Mouse (Mus musculus): ENCODE measurements around the gene Crybb1.
A peak's percentile ranks its signal among the peaks of the same experiment; 100 is the strongest.

Gene Crybb1

DNA sequence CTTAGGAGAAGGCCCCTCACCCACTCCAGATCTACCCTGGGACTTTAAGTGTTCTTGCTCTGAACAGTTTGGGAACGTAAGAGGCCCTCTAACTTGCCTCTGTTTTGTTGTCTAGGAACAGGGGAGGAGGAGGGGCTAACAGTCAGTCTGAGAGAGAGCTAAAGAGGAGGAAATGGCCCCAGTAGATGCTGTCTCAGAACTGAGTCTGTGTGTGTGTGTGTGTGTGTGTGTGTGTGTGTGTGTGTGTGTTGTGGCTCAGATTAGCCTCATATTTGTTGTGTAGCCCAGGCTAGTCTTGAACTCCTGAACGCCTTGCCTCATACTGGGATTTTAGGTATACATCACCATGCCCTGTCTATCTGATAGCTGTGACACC is 31.0 kb downstream of the Crybb1 start:
- no peak for DNase-seq (ENCODE audit: low read depth, low spot score)

DNA sequence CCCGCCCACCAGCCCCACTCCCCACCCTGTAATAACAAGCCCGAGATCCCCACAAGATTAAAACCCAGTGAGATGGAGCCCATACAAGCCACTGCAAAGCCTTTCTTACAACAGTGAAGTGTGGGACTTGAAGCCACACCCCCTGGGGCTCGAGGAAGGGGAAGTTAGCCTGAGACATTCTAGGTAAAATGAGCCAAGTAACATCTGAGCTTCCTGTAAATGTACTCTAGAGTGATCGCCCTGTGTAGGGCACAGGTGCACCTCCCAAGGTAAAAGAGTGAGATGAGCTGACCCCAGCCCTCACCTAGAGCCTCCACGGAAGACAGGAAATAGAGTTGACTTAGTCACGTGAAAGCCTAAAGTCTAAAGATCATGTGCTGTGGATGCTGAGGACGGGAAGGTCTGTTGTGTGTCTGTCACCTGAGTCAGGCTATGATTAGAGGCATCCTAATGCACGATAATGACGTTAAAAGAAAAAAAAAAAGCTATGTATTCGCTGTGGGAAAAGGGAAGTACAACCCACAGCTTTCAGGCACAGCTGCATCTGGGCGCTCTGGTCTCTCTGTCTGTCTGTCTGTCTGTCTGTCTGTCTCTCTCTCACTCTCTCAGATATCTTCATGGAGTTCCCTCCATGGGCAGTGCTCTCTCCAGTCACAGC is 31.5 kb downstream of the Crybb1 start:
- DNase-seq (ENCODE audit: low read depth, low spot score): no peak

DNA sequence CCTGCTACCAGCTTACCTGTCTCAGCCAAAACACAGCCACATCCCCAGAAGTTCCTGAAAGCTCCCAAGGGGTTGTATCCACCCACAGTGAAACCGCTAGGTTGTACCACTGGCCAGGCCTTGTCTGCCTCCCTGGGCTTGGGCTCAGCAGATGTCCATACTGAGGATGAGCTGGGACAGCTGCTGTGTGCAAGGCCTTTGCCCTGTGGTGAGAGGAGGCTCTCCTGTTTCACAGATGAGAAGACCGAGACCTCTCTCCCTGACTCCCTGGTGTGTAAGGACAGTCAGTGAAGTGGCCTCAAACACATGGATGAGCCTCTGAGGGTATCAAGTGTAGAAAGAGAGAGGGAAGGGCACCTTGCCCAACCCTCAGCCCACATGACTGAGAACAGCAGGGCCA is 32.0 kb downstream of the Crybb1 start:
- DNase-seq (ENCODE audit: low read depth, low spot score): no peak

DNA sequence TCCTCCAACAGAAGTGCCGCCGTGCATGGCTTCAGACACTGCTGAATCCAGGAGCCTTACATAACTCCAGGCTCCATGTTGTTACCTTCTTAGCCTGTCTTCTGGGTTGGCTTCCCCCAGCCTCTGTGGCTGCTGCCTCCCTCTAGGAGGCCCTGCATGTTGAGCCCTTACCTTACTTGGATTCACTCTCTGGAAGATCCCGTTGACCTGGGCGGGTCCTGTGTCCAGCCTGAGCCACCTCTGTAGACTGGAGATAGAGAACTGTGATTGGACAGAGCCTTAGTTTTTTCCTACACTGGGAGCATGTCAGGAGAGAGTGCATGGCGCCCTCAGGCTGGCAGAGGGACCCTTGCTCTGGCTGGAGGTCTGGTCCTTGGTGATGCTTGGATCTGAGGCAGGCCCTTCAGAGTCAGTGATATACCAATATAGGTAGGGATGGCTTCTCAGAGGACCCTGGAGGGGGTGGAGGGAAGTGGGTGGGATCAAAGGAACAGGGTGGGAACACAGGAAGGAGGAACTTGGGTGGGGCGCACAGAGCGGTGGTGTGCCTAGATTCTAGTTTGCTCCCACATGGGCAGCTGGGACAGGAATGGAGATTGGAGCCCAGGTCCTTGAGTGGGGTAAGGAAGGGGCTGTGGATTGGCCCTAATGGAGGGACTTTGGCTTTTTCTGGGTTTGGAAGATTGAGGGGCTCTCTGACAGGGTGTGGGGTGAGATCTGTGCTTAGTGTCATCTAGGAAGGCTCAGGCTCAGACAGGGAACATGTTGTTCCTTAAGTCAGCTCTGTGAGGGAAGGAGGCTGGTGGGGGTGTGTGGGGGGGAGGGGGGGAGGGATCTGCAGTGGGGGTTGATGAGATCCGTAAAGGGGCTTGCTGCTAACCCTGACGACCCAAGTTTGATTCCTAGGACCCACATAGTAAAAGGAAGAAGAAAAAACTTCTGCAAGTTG is 32.9 kb downstream of the Crybb1 start:
- DNase-seq (ENCODE audit: low read depth, low spot score): peak; percentile 45

DNA sequence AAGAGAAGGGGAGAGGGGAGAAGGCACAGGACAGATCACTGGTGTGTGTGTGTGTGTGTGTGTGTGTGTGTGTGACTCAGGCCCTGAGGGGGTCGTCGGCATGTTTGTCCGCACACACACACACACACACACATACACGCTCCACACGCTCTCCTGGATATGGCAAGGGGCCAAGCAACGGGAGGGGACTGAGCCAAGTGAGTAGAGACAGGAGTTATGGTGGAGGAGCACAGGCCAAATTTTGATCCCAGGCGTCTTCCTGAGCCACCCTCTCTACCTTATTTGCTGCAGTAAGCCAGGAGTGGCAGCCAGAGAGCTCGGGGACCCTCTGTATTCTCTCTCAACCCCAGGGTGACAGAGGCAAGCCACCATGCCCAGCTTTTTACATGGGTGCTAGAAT is 33.6 kb downstream of the Crybb1 start:
- no peak for DNase-seq (ENCODE audit: low read depth, low spot score)

DNA sequence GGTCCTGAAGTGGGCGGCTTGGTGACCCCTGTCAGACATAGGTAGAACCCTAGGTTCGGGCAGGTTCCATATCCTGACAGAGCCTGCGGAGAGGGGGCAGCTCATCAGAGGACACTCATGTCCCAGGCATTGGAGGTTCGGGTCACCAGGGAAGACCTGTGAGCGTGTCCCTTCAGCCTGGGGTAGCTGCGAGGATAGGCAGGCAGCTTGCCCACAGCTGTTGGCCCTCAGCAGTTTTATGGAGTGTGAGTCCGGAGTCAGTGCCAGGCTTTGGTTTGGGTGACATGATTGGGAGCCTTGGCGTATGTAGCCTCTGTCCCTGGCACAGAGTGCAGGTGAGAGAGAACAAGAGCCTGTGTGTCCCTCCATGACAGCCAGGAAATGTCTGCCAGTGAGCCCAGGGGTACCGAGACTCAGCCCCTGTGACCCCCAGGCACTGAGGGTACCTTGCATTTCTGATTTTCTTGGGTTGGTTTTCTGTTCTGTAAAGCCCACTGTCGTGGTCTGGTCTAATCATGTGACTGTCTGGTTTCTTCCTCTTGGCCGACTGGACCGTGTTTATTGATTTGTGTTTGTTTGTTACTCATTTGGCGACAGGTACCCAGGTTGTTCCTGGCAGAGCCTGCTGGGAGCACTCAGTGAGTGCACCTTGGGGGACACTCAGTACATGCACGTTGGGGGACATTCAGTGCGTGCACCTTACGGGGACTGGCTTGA is 34.4 kb downstream of the Crybb1 start:
- DNase-seq (ENCODE audit: low read depth, low spot score): no peak

DNA sequence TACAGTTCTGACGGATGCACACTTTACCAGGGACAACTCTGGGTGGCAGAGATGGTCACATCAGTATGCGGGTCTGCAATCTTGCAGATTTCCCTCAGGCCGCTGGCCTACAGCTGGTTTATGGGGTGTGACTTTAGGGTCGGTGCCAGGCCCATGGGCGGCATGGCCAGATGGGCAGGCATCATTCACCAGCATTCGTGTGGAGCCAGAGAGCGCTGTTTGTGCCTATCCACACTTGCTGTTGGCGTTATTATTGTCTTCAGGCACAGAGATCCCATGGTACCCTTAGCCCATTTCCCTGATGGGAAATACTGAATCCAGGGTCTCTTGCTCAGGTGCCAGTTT is 34.9 kb downstream of the Crybb1 start:
- no peak for DNase-seq (ENCODE audit: low read depth, low spot score)

DNA sequence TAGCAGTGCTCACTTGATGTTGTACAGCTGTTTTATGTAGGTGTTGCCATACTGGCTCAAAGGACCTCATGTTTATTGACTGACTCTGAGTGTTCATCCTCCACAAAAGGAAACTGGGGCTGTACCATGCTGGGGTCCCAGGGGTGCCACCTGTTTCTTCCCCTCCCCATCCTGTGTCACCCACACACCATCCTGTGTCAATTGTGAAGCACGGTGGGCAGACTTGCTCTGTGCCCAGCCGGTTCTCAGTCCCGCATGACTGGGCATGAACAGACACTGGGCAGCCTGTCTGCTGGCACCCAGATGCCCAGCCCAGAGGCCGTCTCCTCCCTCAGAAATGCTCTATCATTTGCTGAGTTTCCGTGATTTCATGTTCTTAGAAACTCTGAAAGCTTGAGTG is 36.3 kb downstream of the Crybb1 start:
- no peak for DNase-seq (ENCODE audit: low read depth, low spot score)

DNA sequence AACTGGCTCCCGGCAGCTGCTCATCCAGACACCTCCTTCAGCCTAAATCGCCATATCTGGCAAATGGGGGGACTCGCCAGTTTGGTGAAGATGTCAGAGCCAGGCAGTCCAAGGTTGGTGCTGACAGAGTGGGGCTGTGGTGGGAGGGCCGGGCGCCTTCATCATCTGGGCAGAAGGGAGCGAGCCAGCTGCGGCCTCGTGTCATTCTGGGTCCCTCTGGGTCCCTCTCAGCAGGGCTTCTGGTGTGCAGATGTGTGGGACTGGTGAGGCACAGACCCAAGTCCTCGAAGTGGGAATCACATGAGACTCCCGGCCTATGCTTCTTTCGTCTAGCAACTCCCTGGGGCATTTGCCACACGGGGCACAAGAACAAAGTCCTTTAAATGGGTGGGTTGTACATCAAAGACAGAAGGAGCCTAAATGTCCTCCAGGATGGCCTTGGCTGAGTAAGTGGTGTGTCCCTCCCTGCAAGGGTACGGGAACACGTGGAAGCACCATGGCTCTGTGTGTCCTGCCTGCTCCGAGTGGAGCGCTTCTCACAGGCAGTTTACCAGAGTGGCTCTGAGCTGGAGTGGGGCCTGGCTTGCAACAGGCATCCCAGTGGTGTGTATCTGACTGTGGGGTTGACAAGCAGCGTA is 36.8 kb downstream of the Crybb1 start:
- no peak for DNase-seq (ENCODE audit: low read depth, low spot score)

DNA sequence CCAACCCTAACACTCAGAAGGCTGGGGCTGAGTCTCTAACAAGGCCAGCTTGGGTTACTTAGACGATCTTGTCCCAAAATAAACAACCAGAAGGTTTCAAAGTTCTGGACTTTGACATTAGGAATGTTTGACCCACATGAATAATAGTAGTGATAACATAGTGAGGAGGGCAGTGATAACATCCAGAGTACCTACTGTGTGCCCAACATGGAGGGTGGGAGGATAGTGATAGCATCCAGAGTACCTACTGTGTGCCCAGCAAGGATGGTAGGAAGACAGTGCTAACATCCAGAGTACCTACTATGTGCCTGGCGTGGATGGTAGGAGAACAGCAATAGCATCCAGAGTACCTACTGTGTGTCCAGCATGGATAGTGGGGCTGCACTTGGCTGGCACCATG is 38.2 kb downstream of the Crybb1 start:
- DNase-seq (ENCODE audit: low read depth, low spot score): no peak

DNA sequence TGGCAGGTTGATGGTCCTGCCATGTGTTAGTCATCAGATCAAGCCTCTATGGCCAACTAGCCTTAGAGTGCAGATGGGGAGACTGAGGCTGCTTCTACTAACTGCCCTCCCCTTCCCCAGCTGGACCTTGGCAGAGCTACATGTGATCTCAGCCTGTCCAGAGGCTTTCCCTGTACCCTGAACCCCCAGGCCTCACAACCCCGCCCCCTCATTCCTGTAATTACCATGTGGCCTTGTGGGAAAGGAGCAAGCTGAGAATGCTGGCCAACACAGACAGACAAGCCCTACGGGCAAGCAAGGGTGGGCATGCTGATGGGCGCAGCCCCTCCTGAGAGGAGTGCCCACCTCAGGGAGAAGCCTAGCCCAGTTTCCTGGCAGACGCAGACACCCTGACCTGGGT is 39.1 kb downstream of the Crybb1 start:
- DNase-seq (ENCODE audit: low read depth, low spot score): no peak

DNA sequence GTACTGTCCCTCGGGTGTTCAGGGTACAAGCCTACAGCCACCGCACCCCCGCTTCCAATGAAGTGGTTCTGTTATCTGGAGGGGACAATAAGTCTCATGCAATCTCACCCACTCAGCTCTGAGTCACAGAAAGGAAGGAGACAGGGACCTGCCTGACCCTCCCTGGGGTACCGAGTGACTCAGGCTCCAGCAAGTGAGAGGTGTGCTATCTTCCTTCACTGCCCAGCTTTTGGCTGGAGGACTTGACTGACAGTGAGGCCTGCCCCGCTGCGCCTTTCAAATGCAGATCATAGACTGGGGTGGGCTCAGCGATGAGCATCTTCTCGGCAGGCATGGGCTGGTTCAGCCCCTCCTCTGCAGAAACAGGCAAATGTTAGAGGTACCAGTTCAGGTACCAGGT is 39.5 kb downstream of the Crybb1 start:
- peak; percentile 83 for DNase-seq (ENCODE audit: low read depth, low spot score)

DNA sequence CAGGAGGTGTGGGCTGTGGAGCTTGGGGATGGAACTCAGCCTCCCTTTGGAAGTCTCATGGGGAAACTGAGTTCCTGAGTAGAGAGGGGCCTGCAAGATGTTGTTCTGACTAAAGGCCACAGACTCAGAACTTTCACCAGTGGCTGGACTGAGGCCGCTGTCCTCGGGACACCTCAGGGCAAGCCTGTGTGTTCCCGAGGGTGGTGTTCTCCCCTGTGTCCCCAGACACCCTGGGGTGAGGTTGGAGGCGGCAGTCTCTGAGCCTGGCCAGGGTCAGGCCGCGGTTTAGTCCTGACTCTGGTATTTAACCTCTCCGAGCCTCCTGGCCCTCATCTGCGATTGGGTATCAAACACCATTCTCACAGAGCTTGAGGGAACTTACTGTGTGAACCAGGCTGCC is 39.9 kb downstream of the Crybb1 start:
- no peak for DNase-seq (ENCODE audit: low read depth, low spot score)

DNA sequence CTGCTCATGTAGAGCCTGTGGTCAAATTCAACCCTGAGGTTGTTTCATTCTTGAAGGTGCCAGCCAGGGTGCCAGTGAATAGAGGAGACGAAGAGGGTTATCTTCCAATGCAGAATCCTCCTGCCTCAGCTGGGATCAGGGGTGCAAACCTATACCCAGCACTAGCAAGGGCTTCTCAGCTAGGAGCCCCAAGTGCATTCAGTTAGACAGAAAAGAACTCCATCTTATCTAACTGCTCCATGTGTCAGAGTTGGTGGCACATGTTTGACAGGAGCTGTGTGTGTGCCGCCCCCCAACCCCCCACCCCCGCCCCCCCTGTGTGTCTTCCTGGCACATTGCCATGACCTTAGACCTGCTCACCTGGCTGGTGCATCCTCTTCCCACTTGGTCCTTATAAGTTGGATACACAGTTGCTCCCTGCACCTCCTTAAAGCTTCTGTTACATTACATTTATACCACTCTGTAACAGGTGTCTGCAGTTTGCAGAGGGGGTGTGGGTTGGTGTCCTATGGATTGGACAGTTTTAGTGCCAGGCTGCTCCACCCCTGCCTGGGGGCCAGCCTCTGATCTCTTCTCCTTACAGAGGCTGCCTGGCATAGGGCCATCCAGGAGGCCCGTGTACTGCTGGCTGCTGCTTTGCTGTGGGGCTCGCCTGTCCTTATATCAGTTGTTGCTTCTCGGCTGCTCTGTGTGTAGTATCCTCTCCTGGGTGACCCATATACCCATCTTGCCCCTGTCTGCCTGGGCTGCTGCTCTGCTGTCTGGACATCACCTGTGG is 41.0 kb downstream of the Crybb1 start:
- DNase-seq (ENCODE audit: low read depth, low spot score): no peak

DNA sequence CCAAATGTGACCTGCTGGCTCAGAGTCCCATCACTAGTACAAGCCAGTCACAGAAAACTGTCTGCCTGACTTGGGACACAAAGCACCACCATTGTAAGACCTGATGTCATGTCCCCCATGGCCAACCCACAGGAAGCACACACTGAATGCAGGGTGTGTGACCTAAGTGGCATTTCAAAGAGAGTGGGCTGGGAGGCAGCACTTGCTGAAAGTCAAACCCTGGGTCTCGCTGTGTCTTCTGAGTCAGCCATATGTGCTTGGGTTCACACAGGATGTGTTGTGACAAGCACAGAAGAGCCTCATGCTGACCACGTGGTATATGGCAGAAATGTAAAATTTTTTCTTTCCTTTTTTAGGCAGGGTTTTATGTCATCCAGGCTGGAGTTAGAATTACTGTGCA is 41.6 kb downstream of the Crybb1 start:
- peak; percentile 38 for DNase-seq (ENCODE audit: low read depth, low spot score)

DNA sequence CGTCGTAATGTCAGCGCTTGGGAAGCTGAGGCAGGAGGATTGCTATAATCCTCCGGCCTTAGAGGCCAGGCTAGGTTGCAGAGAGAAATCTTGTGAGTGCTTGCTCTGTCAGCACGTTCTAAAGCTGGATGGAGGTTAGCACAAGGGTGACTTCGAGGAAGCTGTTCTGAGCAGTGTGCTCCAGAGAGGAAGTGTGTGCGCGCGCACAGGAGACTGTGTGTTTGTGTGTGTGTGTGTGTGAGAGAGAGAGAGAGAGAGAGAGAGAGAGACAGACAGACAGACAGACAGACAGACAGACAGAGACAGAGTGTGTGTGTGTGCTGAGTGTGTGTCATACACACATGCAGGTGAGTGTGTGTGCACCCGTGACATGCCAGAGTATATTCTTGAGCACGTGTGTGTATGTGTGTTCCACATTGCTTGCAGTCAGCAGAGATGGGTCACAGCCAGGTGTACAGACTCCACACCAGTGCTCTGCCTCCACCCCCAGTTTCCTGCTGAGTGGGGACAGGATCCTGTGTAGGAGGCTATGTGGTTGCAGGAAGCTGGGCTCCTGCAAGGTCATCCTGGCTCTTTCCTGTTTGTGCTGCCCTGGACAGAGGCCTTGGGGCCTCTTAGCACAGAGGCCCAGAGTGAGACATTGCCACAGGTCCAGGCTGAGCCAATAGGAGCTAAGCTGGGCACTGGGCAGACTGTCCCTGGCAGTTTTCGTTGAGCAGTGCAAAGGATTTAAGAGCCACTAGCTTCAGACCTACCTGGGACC is 42.8 kb downstream of the Crybb1 start:
- DNase-seq (ENCODE audit: low read depth, low spot score): no peak

DNA sequence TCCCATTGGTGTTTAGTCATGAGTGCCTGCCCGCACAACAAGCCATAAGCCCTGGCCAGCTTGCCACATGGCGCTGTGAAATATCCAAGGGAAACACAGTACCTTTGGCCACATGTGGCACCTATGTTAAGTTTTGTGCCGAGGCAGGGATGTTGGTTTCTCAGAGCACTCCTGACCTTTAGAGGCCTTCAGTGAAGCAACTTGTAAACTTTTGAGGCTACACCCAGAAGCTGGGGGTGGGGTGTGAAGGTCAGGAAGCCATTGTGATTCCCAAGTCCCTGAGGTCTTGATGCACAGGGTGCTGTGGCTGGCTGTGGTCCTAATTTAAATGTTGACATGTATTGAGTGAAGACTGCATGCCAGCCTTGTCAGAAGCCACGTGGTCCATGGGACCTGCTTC is 43.8 kb downstream of the Crybb1 start:
- DNase-seq (ENCODE audit: low read depth, low spot score): peak; percentile 59

DNA sequence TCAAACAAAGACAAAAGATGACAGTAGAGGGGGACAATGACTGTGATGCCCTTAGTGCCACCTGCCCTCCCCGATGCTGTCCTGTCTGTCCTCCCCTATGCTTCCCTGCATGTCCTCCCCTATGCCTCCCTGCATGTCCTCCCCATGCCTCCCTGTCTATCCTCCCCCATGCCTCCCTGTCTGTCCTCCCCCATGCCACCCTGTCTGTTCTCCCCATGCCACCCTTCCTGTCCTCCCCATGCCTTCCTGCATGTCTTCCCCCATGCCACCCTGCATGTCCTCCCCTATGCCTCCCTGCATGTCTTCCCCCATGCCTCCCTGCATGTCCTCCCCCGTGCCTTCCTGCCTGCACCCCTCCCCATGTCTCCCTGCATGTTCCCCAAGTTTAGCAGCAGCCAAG is 44.5 kb downstream of the Crybb1 start:
- no peak for DNase-seq (ENCODE audit: low read depth, low spot score)

DNA sequence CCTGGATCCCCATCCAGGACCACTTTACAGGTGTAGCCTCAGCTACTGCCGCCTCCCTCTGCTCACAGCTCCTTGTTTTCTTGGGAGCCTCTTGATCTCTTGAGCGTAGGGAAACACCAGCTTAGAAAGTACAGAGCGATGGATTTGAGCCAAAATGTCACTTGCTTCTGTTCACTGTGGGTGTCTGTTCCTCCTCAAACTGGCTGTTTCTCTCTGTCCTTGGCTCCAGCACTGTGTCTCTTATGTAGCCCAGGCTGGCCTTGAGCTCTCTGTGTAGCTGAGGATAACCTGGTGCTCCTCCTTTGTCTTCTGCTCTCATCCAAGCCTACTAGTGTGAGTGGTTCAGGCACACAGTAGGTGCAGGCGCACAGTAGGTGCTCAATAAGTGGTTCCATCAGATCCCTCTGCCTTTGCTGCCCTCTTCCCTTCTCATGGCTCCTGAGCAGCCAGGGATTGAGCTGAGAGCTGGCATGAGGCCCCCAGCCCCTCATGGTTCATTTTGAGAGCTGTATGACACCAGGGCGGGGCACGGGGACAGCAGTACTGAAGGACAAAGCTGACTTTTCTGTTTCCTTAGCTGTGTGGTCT is 45.2 kb downstream of the Crybb1 start:
- no peak for DNase-seq (ENCODE audit: low read depth, low spot score)

DNA sequence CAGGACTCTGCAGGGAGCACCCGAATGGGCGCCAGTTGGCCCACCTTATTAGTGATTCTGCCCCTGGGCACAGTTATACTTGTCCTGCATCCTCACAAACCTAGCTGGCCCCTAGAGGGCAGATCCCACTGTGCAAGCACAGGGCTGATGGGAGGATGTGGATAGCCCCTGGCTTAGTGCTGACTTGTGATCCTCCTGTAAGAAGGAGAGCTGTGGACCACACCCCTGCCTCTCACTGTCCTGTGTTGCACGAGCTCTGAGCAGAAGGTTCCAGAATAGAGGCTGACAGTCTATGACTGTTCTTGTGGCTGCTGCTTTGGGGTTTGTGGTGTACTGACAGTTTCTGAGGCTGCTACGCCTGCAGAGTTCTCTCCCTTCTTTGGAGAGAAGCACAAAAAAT is 46.1 kb downstream of the Crybb1 start:
- DNase-seq (ENCODE audit: low read depth, low spot score): no peak

All from ES-CJ7 (cell line).